Mouse (Mus musculus) CD4-positive helper T cell, adult 2 months (primary cell): Measurements from ENCODE around the gene Clip1.

Source experiments
- DNase-seq: peaks from one replicate; pipeline ENCODE4 v3.0.0-alpha.2; 2012; ENCODE audit warnings: low read depth, missing footprints, low spot score

Gene Clip1

GRCm38 (mm10) chr5:123603496-123603895 lies 80.9 kb downstream of the Clip1 start:
- peak; percentile 82 for DNase-seq

DNA sequence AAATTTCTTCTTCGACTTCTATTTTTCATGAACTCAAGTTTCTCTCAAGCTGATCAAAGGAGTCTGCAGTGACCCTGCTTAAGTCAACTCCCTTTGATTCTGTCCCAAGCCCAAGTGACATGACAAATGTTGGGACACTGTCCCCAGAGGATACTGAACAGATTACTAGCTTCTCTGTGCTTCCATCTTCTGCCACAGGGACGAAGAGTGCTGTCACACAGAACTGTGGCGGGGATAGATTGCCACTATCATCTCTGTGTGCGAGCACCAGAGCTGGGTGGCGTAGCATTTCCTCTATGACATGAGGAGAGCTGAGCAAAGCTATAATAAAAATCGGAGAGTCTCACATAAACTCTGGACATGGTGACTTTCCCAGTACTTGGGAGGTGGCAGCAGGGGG lies 82.2 kb downstream of the Clip1 start:
- no peak for DNase-seq

GRCm38 (mm10) chr5:123599319-123599718 lies 85.1 kb downstream of the Clip1 start:
- no peak for DNase-seq

DNA sequence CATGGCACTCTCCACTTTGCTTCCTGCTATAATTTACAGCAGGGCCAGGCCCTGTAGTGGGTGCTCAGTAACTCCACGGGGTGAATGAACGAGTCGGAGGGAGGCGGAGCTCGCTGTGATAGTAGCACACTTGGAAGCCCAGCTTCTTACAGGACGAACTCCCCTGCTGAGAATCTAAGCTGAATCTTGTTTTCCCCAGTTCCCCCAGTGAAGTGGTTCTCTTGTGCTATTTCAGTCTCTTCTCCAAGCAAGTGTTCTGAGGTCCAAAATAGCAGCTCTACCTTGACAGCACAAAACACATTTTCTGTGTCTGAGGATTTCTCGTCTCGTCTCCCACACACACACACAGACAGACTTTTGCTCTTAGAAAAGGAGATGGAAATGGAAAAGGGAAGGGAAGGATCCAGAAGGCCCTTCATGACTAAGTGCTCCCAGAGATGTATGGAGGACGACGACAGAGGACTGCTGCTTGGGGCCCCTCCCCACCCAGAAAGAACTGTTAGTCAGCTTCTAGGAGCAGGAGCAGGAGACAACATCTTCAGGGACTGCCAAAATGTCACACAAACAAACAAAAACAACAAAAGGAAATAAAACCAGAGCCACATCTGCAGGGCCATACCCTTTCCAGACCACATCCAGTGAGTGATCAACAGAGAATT lies 90.7 kb downstream of the Clip1 start:
- no peak for DNase-seq

DNA sequence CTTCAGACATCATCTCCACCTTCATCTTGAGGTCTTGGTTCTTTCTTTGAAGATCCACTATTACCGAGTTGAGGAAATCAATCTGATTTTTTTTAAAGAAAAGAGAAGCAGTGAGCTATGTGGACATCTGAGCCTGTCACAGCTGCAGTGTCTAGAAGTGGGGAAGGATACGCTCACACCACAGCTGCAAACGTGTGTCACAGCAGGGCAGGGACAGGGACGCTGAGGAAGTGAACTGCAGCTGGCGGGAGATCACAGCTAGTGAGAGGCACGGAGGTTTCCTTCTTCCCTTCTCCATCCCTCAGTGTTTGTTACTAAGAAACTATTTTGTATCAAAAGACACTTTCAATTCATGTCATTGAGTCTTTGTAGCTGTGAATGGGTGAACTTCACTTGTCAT lies 104.4 kb downstream of the Clip1 start:
- no peak for DNase-seq

DNA sequence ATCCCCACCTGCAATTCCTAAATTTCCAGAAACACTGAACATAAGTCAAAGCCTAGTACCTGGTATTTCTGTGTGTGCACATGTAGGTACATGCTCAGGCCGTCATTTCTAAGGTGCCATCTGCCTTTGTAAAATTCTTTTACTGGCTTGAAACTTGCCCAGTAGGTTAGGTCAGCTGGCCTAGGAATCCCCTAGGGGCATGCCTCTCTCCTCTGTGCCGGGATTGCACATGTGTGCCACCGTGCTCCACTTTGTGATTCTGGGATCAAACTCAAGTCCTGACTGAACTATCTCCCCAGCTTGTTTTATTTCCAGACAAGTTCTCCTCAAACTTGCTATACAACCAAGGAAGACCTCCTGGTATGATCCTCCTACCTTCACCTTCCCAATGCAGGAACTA lies 107.7 kb downstream of the Clip1 start:
- no peak for DNase-seq

DNA sequence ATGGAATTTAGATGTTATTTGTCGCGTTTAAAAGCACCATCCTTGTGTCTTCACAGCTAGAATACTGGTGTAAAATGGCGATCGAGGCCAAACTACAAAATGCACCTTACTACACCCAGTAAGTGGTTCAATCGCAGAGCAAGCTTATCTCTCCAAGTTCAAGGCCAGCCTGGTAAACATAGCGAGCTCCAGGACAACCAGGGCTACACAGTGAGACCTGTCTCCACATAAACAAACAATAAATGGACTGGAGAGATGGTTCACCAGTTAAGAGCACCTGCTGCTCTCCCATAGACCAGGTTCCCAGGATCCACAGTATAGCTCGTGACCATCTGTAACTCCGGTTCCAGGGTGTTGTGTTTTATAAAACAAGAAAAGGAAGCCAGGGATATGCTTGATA lies 111.1 kb downstream of the Clip1 start:
- DNase-seq, result no peak

DNA sequence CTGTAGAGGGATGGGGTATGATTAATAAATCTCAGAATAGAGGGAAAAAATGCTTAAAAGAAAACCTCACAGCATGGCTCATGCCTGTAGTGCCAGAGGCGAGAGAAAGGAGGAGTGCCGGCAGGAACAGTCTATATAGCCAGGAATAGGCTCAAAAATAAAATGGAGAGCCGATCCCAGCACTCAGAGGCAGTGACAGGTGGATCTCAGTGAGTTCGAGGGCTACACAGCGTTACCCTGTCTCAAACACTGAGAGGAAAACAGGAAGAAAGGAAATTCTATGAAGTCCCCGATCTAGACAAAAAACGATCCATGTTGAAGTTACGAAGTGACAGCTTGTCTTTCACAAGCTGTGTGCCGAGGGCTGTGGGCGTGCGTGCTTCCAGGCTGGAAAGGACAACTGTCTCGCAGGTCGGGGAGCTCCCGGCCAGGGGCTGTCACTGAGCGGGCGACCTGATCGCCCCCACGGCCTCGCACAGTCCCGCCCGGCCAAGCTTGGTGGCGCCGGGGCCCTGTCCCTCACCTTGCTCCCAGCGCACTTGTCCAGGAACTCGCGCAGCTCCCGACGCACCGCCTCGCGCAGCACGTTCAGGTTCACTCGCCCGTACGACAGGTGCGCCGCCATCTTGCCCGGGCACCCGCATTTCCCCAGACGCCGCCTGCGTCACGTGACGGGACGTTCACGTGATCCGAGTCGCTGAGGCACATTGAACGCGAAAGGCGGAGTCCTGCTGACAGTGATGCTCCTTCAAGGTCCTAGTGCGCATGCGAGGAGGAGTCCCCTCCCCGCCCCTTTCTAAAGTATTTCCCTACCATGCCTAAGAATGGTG lies 111.8 kb downstream of the Clip1 start, which contains the start of gene Vps33a:
Gene Vps33a, minus strand, starts transcription at position 682 of the 830 bp plus-strand sequence.
- DNase-seq, result peak; percentile 100

- DNase-seq, result no peak
Measured at GRCm38 (mm10) chr5:123561128-123561527, 123.3 kb downstream of the Clip1 start.

GRCm38 (mm10) chr5:123559588-123559987 lies 124.8 kb downstream of the Clip1 start:
- no peak for DNase-seq

GRCm38 (mm10) chr5:123556451-123556850 lies 128.0 kb downstream of the Clip1 start:
- no peak for DNase-seq

- no peak for DNase-seq
Measured at GRCm38 (mm10) chr5:123555693-123556092, 128.7 kb downstream of the Clip1 start.

DNA sequence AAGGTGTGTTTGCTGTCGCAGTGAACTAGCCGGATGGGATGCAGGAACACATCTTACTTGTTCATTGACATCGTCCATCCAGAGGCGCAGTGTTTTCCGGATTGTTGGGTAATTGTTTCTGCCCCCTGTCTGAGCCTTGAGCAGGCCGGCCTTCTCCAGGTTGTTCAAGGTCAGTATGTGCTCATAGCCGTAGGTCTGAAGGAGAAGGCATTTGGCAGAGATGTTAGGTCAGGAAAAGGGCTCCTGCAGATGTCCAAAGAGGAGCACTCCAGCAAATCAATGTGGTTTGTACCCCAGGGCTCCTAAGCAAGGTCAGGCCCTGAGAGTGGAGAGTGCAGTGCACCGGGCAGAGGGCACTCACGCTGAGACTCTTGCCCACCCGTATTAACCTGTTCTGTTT lies 150.6 kb downstream of the Clip1 start:
- DNase-seq, result no peak

- DNase-seq, result no peak
Measured at GRCm38 (mm10) chr5:123530056-123530455, 154.4 kb downstream of the Clip1 start.

- DNase-seq, result no peak
Measured at GRCm38 (mm10) chr5:123528641-123529040, 155.8 kb downstream of the Clip1 start.
